Mouse (Mus musculus) leukemia stem cell, adult 10-12 weeks (primary cell): Measurements from ENCODE around the gene Gm14139. TPM values are rescaled to one million over a fixed set of nuclear protein-coding genes. Genes with fewer than 3 reads are reported as not detected.

Experiments
- polyA plus RNA-seq: library from polyadenylated mRNA; stranded (reverse); fragments of >175 nt; gene quantifications from 2 replicates; pipeline ENCODE4 v1.2.3, GENCODE M21; 2012; ENCODE audit warnings: low replicate concordance

The Gm14139 gene
- polyA plus RNA-seq, result not detected in 2 replicates

DNA sequence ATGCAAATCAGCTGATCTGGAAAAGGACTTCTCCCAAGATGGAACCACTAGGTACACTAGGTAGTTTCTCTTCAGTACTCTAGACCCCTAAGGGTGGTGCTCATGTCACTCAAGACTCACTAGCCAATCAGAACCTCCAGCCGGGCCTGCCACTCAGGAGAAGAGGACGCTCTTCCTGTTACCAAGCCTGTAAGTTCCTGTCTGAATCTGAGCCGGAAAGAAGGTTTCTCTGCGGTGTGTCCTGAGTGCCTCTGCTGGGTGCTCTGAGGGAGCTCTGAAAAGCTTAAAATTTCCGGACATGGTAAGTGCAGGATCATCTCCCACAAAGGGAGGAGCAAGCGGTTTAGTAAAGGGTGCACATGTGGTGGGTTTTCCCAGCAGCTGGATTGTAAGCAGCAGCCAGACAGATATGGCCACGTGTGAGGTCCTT lies at the start of gene Gm14139:
Gene Gm14139 (plus strand): TSS at position 186 of the 430 bp plus-strand sequence.

GRCm38 (mm10) chr2:150136435-150136897 lies 45.1 kb upstream of the Gm14139 start, which contains the start of gene Zfp120:
Gene Zfp120, minus strand, starts transcription at chr2:150136708.

DNA sequence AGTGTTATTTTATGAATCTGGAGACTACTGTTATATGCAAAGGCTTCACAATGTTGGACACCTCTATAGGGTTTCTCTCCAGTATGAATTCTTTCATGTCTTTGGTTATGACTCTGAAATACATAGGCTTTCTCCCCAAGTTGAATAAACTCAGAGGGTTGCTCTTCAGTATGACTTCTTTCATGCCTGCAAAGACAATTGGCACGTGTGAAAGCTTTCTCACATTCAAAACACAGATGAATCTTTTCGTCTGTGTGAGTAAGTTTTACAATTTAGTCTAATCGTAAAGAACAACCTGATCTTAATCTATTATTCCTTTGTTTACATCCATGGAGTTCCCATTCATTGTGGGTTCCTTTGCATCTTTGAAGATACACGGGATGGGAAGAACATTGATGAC lies 2.0 kb upstream of the Gm14139 start, which contains the start of gene Gm10770:
Gene Gm10770 (minus strand): TSS at position 101 of the 400 bp plus-strand sequence.

GRCm38 (mm10) chr2:150217600-150218362 lies 36.2 kb downstream of the Gm14139 start, which contains the start of gene Zfp937:
Gene Zfp937, plus strand, starts transcription at chr2:150218073.

Other genes starting within 250 kb of the Gm14139 start
- gene Zfp120, start 45.0 kb upstream of the Gm14139 start, polyA plus RNA-seq, result 0.15 TPM in 1 of 2 replicates, not detected in the other
- not detected in 2 replicates for gene Gm10770, start 2.1 kb upstream of the Gm14139 start, polyA plus RNA-seq
- gene Zfp937, start 36.3 kb downstream of the Gm14139 start, polyA plus RNA-seq, result not detected in 2 replicates
- gene Gm21994, start 73.8 kb downstream of the Gm14139 start, polyA plus RNA-seq, result not detected in 2 replicates
- not detected in 2 replicates for gene Gm14124, start 75.8 kb downstream of the Gm14139 start, polyA plus RNA-seq
- not detected in 2 replicates for gene Gm10130, start 141.9 kb downstream of the Gm14139 start, polyA plus RNA-seq
- gene 3300002I08Rik, start 181.0 kb downstream of the Gm14139 start, polyA plus RNA-seq, result not detected in 2 replicates